Comparison of ENCODE assay signal across 13 mouse cellular contexts in the genomic region with DNA sequence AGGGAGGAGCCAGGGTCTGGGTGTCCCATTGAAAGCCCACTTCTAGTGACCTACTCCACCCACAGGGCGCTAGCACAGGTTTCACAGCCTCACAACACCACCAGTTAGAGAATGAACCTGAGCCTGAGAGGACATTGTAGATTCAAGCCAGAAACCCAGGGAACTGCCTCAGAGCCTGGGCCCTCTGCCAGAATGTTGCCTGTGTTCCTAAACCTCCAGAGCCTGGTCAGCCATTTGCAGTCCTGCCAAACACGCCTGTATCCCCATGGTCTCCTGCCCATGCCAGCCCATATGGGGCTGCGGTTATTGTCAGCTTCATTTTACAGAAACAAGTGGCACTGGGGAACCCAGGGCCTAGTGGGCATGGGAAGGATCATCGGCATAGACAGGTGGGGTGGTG. TPM values are rescaled to one million over a fixed set of nuclear protein-coding genes. Genes with fewer than 3 reads are reported as not detected.
DNase-seq lines count a peak whose midpoint lies in the region; ATAC-seq lines count a peak whose summit lies in the region.
"Had no signal": no experiment of that assay in that cellular context is flagged by ENCODE, and none has a peak within 500 bp of the region (broad histone marks: within the 10 kb centered on the region; RNA-seq: fewer than 3 reads in every experiment).

No protein-coding gene starts in this region.

- no peak overlapping the region for H3K4me3 ChIP-seq in forebrain, embryonic 16.5 days (replicated peaks; ENCODE audit: low read length)
- H3K4me3 ChIP-seq in forebrain, embryonic 10.5 days: no peak overlapping the region
- H3K4me3 ChIP-seq in midbrain, embryonic 14.5 days (replicated peaks; ENCODE audit: low read depth, low read length): no peak overlapping the region
- H3K4me3 ChIP-seq in midbrain, embryonic 10.5 days: no peak overlapping the region
- H3K4me3 ChIP-seq in neural tube, embryonic 15.5 days (replicated peaks): no peak overlapping the region

- peaks cover 30% of the 10 kb centered on the region for H3K4me1 ChIP-seq in forebrain, embryonic 16.5 days (replicated peaks; ENCODE audit: control insufficient read depth, insufficient read depth, low read length)
- H3K4me1 ChIP-seq in forebrain, embryonic 10.5 days: peaks cover 26% of the 10 kb centered on the region
- H3K4me1 ChIP-seq in midbrain, embryonic 14.5 days (ENCODE audit: control insufficient read depth, insufficient read depth, low read length): peaks cover 4% of the 10 kb centered on the region; the same call in 1 of the 2 replicates
- H3K4me1 ChIP-seq in midbrain, embryonic 10.5 days: no peaks in the 10 kb centered on the region
- peaks cover 38% of the 10 kb centered on the region for H3K4me1 ChIP-seq in neural tube, embryonic 15.5 days

- H3K9ac ChIP-seq in forebrain, embryonic 16.5 days (replicated peaks; ENCODE audit: low read depth, low read length): no peak overlapping the region
- H3K9ac ChIP-seq in midbrain, embryonic 14.5 days (replicated peaks; ENCODE audit: low read length): no peak overlapping the region
- no peak overlapping the region for H3K9ac ChIP-seq in neural tube, embryonic 15.5 days (replicated peaks)

- 30% methylated on average over 4 of the region's 4 CpGs for WGBS in forebrain, embryonic 16.5 days
- 84% methylated on average over 4 of the region's 4 CpGs for WGBS in forebrain, embryonic 10.5 days
- WGBS in midbrain, embryonic 14.5 days: 73% methylated on average over 4 of the region's 4 CpGs
- 85% methylated on average over 4 of the region's 4 CpGs for WGBS in midbrain, embryonic 10.5 days
- 49% methylated on average over 4 of the region's 4 CpGs for WGBS in neural tube, embryonic 15.5 days

- peak overlapping the region; percentile 58; the same call in 1 of the 2 replicates for H3K27ac ChIP-seq in forebrain, embryonic 16.5 days (ENCODE audit: low read length)
- no peak overlapping the region for H3K27ac ChIP-seq in forebrain, embryonic 10.5 days
- no peak overlapping the region for H3K27ac ChIP-seq in midbrain, embryonic 14.5 days (replicated peaks; ENCODE audit: low read depth, low read length)
- H3K27ac ChIP-seq in midbrain, embryonic 10.5 days (replicated peaks): no peak overlapping the region
- peak overlapping the region; percentile 56; the same call in 1 of the 2 replicates for H3K27ac ChIP-seq in neural tube, embryonic 15.5 days (replicated peaks)

- H3K27me3 ChIP-seq in forebrain, embryonic 16.5 days (replicated peaks; ENCODE audit: control insufficient read depth, insufficient read depth, low read length): 0 out of 2 replicates have a peak, but pooled peaks cover 4% of the 10 kb centered on the region
- H3K27me3 ChIP-seq in forebrain, embryonic 10.5 days (ENCODE audit: poor library complexity, severe bottlenecking): peaks cover 33% of the 10 kb centered on the region
- no peaks in the 10 kb centered on the region for H3K27me3 ChIP-seq in midbrain, embryonic 14.5 days (ENCODE audit: control insufficient read depth, insufficient read depth, low read length)
- H3K27me3 ChIP-seq in midbrain, embryonic 10.5 days (ENCODE audit: low read depth, poor library complexity, severe bottlenecking): no peaks in the 10 kb centered on the region
- peaks cover 4% of the 10 kb centered on the region; the same call in 1 of the 2 replicates for H3K27me3 ChIP-seq in neural tube, embryonic 15.5 days (replicated peaks)

- peak; percentile 43 for ATAC-seq in forebrain, embryonic 16.5 days
- ATAC-seq in midbrain, embryonic 14.5 days (ENCODE audit: low FRiP score, low TSS enrichment): no peak
- no peak for ATAC-seq in neural tube, embryonic 15.5 days (ENCODE audit: low FRiP score)
- ATAC-seq: CD4-positive, CD25-positive, alpha-beta regulatory T cell, adult 4 months had no signal

- H3K4me2 ChIP-seq in forebrain, embryonic 16.5 days (ENCODE audit: low read length): no peak overlapping the region
- H3K4me2 ChIP-seq in midbrain, embryonic 14.5 days (ENCODE audit: low read length): no peak overlapping the region
- no peak overlapping the region for H3K4me2 ChIP-seq in neural tube, embryonic 15.5 days

- no peak for DNase-seq in forebrain, embryonic 10.5 days (ENCODE audit: extremely low spot score, low spot score)
- DNase-seq in midbrain, embryonic 14.5 days: peak; percentile 69
- no peak for DNase-seq in midbrain, embryonic 10.5 days (ENCODE audit: low spot score)
- DNase-seq in cerebellum, adult 8-10 months: peak; percentile 29
- DNase-seq in kidney, postnatal 36 days: no peak
- no peak for DNase-seq in thymus, postnatal 25 days
- DNase-seq: kidney, adult 2 months; thymus, adult 18-20 months had no signal

- no peaks in the 10 kb centered on the region for H3K36me3 ChIP-seq in forebrain, embryonic 16.5 days (ENCODE audit: control insufficient read depth, insufficient read depth)
- no peaks in the 10 kb centered on the region for H3K36me3 ChIP-seq in forebrain, embryonic 10.5 days (replicated peaks)
- no peaks in the 10 kb centered on the region for H3K36me3 ChIP-seq in midbrain, embryonic 14.5 days (ENCODE audit: control insufficient read depth, insufficient read depth, low read length)
- no peaks in the 10 kb centered on the region for H3K36me3 ChIP-seq in midbrain, embryonic 10.5 days
- no peaks in the 10 kb centered on the region for H3K36me3 ChIP-seq in neural tube, embryonic 15.5 days

- H3K9me3 ChIP-seq in forebrain, embryonic 16.5 days (ENCODE audit: control insufficient read depth, low read length): no peaks in the 10 kb centered on the region
- no peaks in the 10 kb centered on the region for H3K9me3 ChIP-seq in forebrain, embryonic 10.5 days
- no peaks in the 10 kb centered on the region for H3K9me3 ChIP-seq in midbrain, embryonic 14.5 days (ENCODE audit: control insufficient read depth, low read length)
- H3K9me3 ChIP-seq in midbrain, embryonic 10.5 days (replicated peaks): no peaks in the 10 kb centered on the region
- H3K9me3 ChIP-seq in neural tube, embryonic 15.5 days (replicated peaks): no peaks in the 10 kb centered on the region

RNA-seq across cellular contexts. Expression of gene Htr6, which starts 20.0 kb away (rescaled TPM):
- 0.34 and 0.60 TPM in 2 replicates for polyA plus RNA-seq in forebrain, embryonic 16.5 days (2015; fragmentation: Nextera tagmentation; extraction: Ambion mirVana)
- 0.07 and 0.12 TPM in 2 replicates for polyA plus RNA-seq in forebrain, embryonic 10.5 days (2016; fragmentation: Nextera tagmentation; extraction: Ambion mirVana)
- polyA plus RNA-seq in midbrain, embryonic 14.5 days (2014; fragmentation: Nextera tagmentation; extraction: Ambion mirVana): 0.32 and 0.57 TPM in 2 replicates
- not detected in 2 replicates for polyA plus RNA-seq in midbrain, embryonic 10.5 days (2016; fragmentation: Nextera tagmentation; extraction: Ambion mirVana)
- polyA plus RNA-seq in neural tube, embryonic 15.5 days (2015; fragmentation: Nextera tagmentation; extraction: Ambion mirVana): 0.80 and 1.0 TPM in 2 replicates
- polyA plus RNA-seq: CD4-positive, CD25-positive, alpha-beta regulatory T cell, adult 4 months; heart, embryonic 14.5 days; kidney, adult 2 months; lung, embryonic 16.5 days had no signal

RNA-seq across cellular contexts. Expression of gene Nbl1, which starts 37.5 kb away (rescaled TPM):
- polyA plus RNA-seq in forebrain, embryonic 16.5 days (2015; fragmentation: Nextera tagmentation; extraction: Ambion mirVana): 27.0 and 30.3 TPM in 2 replicates
- 19.6 and 22.7 TPM in 2 replicates for polyA plus RNA-seq in forebrain, embryonic 10.5 days (2016; fragmentation: Nextera tagmentation; extraction: Ambion mirVana)
- 12.8 and 27.5 TPM in 2 replicates for polyA plus RNA-seq in midbrain, embryonic 14.5 days (2014; fragmentation: Nextera tagmentation; extraction: Ambion mirVana)
- polyA plus RNA-seq in midbrain, embryonic 10.5 days (2016; fragmentation: Nextera tagmentation; extraction: Ambion mirVana): 8.7 and 14.8 TPM in 2 replicates
- polyA plus RNA-seq in neural tube, embryonic 15.5 days (2015; fragmentation: Nextera tagmentation; extraction: Ambion mirVana): 47.9 and 51.2 TPM in 2 replicates

Comparison
In these comparisons a context has a peak if more than half of its experiments do, and no peak if none do; other contexts are left out.
1. H3K27ac ChIP-seq: peak in forebrain, embryonic 16.5 days (single experiment) and neural tube, embryonic 15.5 days (single experiment); none in forebrain, embryonic 10.5 days (single experiment), midbrain, embryonic 14.5 days (single experiment) and midbrain, embryonic 10.5 days (single experiment).
2. DNase-seq: peak in midbrain, embryonic 14.5 days (single experiment) and cerebellum, adult 8-10 months (single experiment); none in forebrain, embryonic 10.5 days (single experiment), midbrain, embryonic 10.5 days (single experiment), kidney, postnatal 36 days (0 of 2) and thymus, postnatal 25 days (single experiment).